Mouse (Mus musculus): ENCODE results near the gene Gdf11.
A peak's percentile ranks its signal among the peaks of the same experiment; 100 is the strongest.

The Gdf11 gene

DNA sequence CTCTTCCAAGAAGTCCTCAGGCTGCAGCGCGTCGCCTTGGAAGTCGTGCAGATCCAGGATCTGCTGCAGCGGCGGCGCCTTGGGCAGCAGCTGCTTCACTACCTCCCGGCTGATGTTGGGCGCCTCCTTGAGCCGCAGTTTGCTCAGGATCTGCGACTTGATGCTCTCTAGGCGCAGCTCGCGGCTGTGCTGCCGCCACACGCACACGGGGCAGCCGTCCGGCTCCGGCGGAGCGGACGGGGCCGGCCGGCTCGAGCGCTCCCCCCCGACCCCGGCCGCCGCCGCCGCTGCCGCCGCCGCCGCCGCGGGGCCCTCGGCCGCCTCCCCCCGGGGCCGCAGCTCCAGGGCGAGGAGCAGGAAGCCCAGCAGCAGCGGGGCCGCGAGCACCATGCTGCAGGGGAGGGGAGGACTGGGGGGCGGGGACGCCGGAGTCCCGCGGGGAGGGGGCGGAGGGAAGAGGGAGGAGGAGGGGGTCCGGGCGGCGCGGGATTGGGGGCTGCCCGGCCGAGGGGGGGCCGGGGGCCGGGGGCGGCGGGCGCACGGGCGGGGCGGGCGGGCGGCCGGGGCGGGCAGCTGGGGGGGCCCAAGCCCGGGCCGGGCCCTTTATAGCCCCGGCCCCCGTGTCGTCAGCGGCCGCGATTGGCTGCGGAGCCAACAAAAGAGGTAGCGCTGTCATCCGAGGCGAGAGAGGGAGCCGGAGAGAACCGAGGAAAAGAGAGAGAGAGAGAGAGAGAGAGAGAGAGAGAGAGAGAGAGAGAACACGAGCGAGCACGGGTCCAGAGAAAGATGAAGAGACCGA is at the start of gene Gdf11:
Gdf11 (minus strand) TSS at position 423 of the 799 bp plus-strand sequence.
- DNase-seq (ENCODE audit: low spot score in 2 of 2) = no peak

DNA sequence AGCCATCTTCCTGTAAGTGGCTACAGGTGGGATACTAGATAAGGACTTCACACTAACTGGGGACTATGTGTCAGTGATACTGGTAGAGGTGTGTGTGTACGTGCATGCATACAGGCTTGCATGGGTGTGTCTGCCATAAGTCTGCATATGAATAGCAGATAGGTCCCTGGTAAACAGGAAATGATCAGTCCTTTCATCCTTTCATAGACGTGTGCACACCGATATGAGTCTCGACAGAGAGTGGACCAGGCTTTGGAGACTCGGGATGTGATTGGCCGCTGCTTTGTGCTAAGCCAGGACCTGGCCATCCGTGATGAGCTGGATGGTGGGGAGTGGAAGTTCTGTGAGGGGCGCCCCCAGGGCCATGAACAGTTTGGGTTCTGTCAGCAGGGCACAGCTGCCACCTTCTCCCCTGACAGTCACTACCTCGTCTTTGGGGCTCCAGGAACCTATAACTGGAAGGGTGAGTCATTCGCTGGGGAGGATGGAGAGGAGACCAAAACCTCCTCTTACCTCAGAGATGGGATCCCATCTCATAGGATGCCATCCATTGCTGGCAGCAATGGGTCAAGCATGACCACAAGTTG is 49.0 kb upstream of the Gdf11 start:
- no peak for DNase-seq (ENCODE audit: low spot score in 2 of 2)

DNA sequence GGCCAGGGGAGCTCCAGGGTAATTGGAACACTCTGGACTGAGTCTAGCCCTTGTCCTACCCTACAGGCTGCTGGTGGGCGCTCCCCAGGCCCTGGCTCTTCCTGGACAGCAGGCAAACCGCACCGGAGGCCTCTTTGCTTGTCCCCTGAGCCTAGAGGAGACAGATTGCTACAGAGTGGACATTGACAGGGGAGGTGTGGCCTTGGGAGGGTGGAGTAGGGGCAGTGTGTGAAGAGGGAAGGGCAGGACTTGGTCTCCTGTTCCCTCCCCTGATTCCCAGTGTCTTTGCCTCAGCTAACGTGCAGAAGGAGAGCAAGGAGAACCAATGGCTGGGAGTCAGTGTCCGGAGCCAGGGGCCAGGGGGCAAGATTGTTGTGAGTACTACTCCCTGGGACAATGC is 47.5 kb upstream of the Gdf11 start:
- DNase-seq (ENCODE audit: low spot score in 2 of 2) = no peak

DNA sequence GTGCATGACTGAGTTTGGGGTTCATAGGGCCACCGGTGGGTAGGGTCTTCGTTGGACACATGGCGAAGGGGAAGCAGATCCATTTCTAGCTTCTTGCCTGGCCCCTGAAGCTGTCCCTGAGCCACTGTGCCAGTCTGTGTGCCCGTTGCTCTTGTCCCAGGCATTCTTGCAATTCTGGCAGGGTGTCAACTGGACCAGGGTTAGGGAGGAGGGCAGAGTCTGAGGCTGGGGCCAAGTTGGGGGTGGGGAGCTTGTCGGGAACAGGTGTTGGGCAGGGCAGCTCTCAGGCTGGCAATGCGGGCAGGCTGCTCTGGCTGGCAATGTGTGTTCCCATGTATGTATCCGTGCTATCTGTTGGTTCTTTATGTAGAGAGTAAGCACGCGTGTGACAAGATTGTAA is 46.9 kb upstream of the Gdf11 start:
- no peak for DNase-seq (ENCODE audit: low spot score in 2 of 2)

DNA sequence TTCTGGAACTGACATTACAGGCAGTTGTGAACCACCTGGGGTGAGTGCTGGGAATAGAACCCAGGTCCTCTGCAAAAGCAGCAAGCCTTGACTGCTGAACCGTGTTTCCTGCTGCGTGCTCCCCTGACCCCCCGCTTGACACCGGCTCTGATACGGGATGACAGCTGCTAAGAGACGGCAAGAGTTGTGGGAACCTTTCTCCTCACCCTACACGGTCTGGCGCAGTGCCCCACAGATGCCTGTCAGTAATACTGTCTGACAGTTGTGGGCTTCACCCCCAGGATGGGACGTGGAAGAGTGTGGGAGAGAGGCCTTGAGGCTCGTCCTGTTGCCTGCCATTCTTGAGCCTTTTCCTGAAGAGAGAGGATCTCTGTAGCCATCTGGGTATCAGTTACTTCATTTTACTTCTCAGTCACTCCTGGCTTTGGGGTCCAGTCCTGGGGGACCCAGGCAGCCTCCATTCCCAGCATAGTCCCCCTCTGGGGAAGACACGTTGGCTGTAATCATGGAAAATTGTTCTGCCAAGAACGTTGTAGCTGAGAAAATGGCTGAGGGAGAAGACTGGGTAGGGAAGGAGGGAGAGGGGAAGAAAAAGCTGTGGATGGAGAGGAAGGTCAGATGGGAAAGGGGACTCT is 46.4 kb upstream of the Gdf11 start:
- no peak for DNase-seq (ENCODE audit: low spot score in 2 of 2)

DNA sequence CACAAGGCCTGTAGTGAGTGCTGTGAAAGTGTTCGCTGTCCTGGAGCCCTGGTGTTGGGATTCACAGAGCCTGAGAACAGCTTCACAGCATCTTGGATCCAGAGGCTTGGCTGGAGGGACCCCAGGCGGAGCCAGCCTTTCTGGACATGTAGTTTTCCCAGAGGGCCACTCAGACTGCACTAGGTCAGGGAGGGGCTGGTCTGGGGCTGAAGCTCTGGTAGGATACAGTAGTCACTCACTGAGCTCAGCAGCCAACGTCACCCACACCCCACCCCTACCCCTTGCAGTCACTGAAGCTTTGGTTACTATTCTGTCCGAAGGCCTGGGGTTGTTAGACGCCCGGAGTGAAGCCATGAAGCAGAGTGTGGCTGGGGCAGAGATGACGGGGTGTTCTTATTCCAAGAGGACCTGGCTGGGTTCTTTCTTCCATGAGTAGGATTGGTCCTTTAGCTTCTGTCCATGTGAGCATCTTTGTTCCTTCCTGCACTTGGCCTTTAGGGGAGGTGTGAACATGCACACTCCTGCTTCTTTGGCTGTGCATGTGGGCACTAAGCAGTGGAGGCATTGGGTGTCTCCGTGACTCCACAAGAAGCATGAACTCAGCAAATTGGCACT is 44.4 kb upstream of the Gdf11 start:
- DNase-seq (ENCODE audit: low spot score in 2 of 2) = no peak

DNA sequence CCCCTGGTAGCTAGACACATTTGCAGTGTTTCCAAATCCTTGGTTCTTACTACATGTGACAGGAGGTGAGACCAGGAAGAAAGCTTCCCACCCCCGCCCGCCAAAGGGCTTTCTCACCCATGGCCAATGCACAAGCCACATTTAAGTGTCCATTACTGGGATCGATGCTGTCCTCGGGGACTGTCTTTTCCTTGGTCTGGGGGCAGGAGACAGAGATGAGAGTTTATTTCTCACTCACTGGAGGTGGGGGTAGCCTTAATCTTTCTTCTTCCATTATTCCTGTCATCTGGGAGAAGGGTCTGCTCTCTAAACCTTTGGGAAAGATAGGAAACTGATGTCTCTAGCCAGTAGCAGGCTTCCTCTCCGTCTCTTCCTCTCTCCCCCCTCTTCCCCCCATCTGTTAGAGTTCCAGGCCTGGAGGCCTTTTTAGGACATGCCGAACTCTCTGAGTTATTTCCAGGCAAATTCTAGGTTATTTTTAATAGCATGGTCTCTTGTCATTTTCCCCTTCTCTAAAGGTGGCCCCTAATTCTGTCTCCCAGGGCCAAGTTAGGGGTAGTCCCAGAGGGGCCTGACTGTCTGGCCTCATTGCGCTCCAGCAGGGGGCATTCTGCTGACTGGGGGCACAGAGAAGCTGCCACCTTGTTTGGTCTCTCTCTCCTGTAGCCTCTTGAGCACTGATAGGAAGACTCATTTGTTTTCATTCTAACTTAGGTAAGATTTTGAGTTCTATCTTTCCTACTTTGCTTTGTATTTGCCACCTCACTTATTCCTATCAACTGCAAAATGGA is 43.7 kb upstream of the Gdf11 start:
- DNase-seq (ENCODE audit: low spot score in 2 of 2) = no peak

DNA sequence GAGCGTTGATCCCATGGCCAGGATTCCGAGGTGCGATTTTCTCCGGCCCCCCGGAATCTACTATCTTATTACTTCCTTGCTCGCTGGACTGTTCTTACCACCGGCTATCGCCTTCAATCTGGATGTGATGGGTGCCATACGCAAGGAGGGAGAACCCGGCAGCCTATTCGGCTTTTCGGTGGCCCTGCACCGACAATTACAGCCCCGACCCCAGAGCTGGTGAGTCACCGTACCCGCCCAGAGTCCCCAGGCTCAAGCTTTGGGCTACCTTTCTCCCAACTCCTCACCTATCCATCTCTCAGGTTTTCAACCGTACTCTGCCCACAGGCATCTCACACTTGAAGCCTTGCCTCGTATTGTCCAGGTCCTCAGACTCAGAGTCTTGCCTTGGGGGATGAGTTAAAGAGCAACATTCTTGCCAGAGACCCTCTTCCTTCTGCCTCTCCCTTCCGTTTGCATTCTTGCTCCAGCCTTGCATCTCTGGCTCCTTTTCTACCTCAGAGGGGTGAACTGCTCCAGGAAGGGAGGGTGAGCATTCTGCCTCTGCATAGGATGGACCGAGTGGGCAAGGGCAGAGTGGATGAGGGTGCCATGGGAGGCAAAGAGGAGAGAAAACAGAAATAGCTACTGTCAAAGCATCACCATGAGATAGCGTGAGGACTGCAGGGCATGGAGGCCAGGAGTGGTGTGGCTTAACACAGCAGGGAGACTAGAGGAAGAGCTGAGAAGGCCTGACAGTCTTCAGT is 42.6 kb upstream of the Gdf11 start:
- DNase-seq (ENCODE audit: low spot score in 2 of 2) = no peak

DNA sequence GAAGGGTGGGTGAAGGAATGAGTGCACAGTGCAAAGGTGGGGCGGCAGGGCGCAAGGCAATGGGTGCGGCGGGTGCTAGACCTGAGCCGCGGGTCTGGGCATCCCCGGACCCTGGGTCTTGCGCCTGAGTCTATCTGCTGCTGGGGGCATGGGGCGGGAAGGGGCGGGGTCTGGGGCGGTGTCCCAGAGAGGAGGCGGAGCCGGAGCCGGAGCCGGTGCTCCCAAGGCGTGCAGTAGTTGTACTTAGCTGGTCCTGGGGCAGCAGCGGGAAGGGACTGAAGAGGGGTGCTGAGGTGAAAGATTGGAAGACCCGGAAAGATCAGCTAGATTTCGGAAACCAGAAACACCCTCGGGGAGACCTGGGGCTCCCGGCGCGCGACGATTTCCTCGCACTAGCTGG is 42.1 kb upstream of the Gdf11 start, which contains the start of gene Itga7:
Itga7 (plus strand) TSS at position 245 of the 400 bp plus-strand sequence.
- DNase-seq (ENCODE audit: low spot score in 2 of 2) = no peak

DNA sequence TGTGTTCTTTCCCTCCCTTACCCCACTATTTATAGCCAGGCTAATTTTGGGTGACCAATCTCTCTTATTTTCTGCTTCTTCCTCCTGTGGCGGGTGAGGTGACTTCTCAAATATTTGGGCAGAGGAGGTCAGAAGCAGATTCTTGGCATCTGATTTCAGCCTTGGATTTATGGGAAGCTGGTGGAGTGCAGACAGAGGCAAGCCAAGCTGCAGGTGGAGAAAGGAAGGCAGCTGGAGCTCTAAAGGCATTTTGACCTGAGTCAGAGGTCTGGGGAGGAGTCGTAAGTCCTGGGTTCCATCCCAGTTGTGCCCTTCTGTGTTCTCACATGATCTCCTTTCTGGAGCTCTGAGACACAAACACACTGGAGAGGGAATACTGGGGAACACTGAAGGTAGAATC is 39.9 kb upstream of the Gdf11 start:
- no peak for DNase-seq (ENCODE audit: low spot score in 2 of 2)

DNA sequence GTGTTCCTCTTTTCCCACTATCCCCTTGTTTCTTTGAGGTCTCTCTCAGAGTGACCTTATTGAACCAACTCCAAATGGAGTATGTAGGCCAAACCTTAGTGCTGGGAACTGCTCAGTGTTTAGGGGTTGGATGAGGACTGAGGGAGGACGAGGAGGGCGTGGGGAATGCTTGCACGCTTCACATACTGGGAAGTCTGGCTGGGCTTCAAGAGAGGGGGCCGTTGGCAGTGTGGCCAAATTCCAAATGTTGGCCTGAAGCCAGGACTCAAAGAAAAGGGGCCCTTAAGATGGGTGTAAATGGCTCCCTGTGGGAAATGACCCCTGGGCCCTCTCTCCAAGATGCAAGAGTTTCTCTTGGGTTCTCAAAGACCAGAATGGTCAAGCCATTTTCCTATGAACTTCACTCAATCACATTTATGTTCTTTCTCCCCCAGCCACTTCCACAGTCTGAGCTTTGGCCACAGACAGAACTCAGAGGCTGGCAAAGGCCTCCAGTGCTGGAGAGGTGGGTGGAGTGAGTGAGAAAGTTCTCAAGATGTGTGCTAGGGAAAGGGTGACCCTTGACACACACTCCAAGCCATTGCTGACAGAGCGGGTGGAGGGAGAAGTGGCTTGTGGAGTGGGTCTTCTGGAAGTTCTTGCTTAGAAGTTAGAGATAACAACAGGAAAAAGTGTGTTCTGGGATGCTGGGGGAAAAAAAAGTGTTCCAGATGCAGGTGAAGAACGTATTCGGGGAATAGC is 38.3 kb upstream of the Gdf11 start:
- DNase-seq (ENCODE audit: low spot score in 2 of 2) = no peak

DNA sequence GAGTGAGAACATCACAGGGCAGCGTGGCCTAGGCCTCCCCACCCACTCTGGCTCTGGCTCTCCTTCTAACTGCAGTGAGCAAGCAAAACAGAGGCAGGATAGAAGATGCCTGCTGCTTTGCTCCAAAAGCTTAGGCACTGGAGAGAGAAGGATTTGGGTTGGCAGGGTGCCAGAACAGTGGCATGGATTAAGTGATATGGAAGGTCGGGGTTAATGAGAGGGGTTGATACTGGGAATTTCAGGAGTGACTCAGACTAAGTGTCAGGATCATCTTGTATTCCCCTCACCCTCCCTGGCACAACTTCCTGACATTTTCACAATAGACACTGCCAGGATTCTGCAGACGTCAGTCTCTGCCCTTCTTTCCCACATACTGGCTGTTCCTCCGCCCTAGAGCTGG is 36.8 kb upstream of the Gdf11 start:
- DNase-seq (ENCODE audit: low spot score in 2 of 2) = no peak

DNA sequence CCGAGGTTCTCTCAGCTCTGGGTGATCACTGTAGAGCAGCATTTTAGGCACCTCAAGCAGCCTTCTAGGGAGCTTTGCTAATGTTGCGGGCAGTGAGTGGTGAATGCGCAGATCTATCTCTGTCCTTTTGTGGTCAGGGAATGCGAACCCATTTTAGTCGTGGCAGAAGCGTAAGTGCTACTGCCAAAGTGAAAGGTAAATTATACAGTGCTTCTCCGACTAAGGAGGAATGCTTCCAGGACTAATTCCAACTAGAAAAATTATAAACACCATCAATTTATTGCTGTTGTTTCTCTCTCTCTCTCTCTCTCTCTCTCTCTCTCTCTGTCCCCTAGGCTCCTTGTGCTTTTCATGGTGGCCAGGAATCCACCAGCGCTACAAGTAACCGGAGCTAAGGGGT is 32.4 kb upstream of the Gdf11 start, which contains the start of gene Bloc1s1:
Bloc1s1 (minus strand) TSS at position 101 of the 400 bp plus-strand sequence.
- DNase-seq (ENCODE audit: low spot score in 2 of 2) = no peak

DNA sequence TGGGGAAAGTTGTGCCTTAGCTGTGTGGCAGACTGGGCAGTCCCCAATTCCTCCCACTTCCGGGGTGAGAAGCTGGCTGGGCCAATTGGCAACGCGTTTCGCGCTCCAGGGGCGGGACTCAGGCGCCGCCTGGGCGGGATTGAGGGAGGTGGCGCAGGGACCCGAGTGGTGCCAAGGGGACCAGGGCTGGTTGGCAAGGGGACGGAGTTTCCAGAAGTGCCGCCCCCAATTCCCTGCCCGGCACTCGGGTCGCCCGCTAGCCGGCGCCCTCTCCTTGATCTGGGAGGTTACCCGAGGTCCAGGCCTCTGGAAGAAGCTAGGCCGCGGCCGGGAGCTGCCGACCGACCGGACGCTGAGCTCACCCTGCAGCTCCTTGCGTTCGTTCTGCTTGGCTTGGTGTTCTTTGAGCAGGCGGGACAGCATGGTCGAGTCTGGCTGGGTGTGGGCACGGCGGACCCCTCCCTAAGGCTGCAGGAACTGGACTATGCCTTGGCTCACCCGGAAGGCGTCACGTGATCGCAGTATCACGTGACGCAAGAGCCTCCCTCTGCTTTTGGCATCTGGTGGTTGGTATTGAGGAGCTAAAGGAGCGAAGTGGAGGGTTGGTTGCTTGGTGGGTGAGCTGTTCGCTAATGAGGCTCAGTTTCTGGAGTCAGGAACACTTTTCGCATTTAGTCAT is 31.6 kb upstream of the Gdf11 start:
- peak; percentile 90 for DNase-seq (ENCODE audit: low spot score in 2 of 2)

DNA sequence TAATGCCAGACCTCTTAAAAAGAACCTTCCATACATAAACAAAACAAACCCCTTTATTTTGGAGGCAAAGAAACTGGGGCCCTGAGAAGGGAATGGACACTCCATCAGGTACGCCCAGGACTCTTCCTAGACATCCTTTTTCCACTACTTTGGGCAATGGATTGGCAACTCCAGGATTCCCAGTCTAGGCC is 31.2 kb upstream of the Gdf11 start, which contains the start of gene Rdh5:
Rdh5 (minus strand) TSS at position 67 of the 191 bp plus-strand sequence.
- DNase-seq (ENCODE audit: low spot score in 2 of 2) = no peak

DNA sequence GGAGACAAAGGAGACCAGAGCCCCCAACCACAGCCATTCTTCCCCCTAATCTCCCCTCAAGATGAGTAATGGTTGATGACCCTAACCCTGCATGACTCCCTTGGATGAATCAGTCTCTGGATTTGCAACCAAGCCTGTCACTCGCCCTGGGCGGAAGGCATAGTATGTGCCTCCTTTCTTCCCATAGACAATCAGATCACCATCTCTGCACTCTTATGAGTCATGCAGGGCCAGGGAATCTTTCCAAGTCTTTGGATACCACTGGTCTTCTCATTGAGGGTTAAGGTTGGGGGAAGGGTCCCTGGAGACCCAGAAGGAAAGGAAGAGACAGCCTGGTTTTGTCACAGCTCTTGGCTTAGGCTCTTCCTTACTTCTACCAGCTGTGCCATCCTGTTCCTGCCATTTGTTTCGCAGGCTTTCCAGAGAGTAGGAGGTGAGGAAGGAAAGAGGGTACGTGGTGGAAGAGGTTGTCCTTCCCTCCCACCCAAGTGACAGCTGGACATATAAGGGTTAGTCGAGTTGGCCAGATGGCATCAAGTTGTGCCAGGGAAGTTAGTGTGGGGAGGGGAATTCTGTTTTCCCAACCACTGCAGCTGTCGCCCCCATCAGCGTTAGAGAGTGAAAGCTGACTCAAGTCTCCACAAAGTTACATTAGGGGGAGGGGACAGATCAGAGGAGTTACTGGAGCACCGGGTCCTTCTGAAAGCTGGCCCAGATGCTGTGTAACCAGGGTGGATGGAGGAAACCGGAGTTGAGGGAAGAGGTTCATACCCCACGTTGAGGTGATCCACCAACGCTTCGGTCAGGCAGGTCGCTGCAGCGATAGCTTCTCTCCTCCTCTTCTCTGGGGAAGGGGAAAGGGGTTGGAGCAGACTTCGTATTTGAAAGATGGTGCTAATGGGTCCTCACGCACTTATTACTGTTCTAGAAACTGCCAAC is 30.6 kb upstream of the Gdf11 start:
- no peak for DNase-seq (ENCODE audit: low spot score in 2 of 2)

DNA sequence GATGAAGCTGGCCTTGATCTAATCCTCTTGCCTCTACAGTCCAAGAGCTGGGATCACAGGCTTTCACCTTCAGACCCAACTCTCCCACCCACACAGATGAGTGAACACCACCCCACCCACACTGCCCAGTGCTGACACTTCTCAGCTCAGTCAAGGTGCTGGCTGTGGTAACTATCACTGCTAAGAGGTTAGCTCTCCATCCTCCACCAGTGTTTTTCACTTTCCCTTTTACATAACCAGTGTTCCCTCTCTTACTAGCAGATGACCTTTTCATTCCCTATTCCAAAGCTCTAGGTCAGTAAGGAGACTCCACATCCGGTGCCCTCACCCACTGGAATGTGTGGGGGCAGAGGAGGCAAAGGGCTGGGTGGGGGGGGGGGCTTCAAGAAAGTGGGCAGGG is 29.7 kb upstream of the Gdf11 start:
- DNase-seq (ENCODE audit: low spot score in 2 of 2) = no peak

DNA sequence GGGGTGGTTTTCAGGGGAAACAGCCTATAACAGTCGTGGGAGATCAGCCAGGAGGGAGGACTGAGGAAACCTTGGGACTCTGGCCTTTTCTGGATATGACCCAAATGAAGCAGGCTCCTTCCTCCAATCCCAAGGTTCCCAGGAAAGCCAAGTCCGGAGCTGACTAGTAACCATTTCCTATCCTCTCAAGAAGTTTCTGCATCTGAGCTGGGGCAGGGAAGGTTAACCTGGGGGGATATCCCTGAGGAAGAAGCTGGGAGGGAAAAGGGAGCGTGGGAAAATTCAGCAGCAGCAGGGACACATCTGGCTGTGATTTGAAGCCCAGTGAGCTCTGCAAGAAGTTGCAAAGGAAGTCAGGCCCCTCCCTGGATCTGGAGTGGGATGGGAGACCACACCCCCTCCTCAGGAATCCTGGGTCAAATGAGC is 29.2 kb upstream of the Gdf11 start:
- DNase-seq (ENCODE audit: low spot score in 2 of 2) = no peak

DNA sequence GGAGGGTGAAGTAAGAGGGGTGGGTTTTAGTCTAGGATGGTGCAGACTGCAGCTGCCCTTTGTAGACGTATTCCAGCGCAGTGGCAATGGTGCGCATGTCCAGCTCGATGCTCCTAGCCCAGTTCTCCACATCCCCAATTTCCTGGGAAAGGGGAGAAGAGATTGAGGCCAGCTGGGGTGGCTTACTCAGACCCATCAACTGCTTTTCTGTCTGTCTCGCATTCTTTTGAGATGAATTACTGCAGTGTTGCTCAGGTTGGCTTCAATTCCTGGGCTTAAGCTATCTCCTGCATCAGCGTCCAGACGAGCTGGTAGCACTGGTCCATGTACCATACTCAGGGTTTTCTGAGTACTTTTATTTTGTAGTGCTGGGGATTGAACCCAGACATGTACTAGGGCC is 28.4 kb upstream of the Gdf11 start:
- DNase-seq (ENCODE audit: low spot score in 2 of 2) = no peak

Measured in frontal cortex, postnatal 14 days (tissue).